Mouse (Mus musculus): ENCODE results near the gene Bri3.

DNA sequence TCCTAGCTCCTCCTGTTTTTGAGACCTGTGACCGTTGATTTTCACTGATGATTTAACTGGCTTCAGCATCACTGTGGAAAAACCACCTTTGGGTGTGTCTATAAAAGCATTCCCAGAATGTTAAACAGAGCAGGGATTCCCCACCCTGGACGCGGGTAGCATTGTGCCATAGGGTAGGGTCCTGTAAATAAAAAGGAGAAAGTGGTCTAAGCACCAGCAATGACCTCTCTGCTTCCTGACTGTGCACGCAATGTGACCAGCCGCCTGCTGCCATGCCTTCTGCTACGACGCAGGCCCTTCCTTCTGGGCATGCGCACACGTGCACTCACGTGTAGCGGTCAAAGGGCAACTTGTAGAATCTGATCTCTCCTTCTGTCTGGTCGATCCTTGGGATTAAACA, 174.2 kb downstream of the Bri3 start:
- TF ChIP-seq POLR2A (IDR thresholded peaks at IDR 0.05; ENCODE audit: low read depth, low read length) (no peak), CTCF (IDR thresholded peaks at IDR 0.05; ENCODE audit: borderline replicate concordance, insufficient read depth, low read length) (no peak)
